ENCODE assay signal across 10 mouse cellular contexts in genomic region chr15:88618008-88618773, GRCm38 (mm10). TPM values are rescaled to one million over a fixed set of nuclear protein-coding genes. Genes with fewer than 3 reads are reported as not detected.
DNase-seq lines count a peak whose midpoint lies in the region; ATAC-seq and TF ChIP-seq lines count a peak whose summit lies in the region.
"Had no signal": no experiment of that assay in that cellular context is flagged by ENCODE, and none has a peak within 500 bp of the region (broad histone marks: within the 10 kb centered on the region; RNA-seq: fewer than 3 reads in every experiment).

No protein-coding gene starts in this region.

- peak; percentile 46 for DNase-seq in heart, postnatal 4 days
- peak; percentile 84 for DNase-seq in MEL (ENCODE audit: low read depth, low spot score)
- peak; percentile 93 to 94 for DNase-seq in cerebellum, postnatal 10 days
- peak; percentile 71 for DNase-seq in hindbrain, embryonic 11.5 days (ENCODE audit: low spot score)
- DNase-seq in liver, postnatal 0 days, result no peak
- no peak for DNase-seq in urinary bladder, postnatal 36 days (ENCODE audit: low spot score in 2 of 2)

- H3K4me3 ChIP-seq in heart, embryonic 12.5 days, result no peak overlapping the region
- peak overlapping the region; percentile 59 to 81 for H3K4me3 ChIP-seq in MEL (ENCODE audit: control insufficient read depth in 1 of 2, insufficient read depth in 1 of 2, low read depth in 2 of 2, low read length in 2 of 2)
- no peak overlapping the region for H3K4me3 ChIP-seq in hindbrain, embryonic 11.5 days (ENCODE audit: low read depth, low read length)
- H3K4me3 ChIP-seq in liver, postnatal 0 days (ENCODE audit: low read depth, low read length), result no peak overlapping the region
- H3K4me3 ChIP-seq: megakaryocyte, embryonic 14.5 days had no signal

- TF ChIP-seq POLR2A in MEL (IDR thresholded peaks at IDR 0.05; ENCODE audit: control insufficient read depth in 1 of 2, insufficient read depth in 1 of 2, low read depth in 1 of 2, low read length in 2 of 2, poor library complexity in 1 of 2), result no peak

- no peak overlapping the region for H3K27ac ChIP-seq in heart, embryonic 12.5 days (ENCODE audit: poor library complexity, severe bottlenecking)
- H3K27ac ChIP-seq in MEL (ENCODE audit: control insufficient read depth, low read depth, low read length), result peak overlapping the region; percentile 69
- H3K27ac ChIP-seq in hindbrain, embryonic 11.5 days (ENCODE audit: low read depth, low read length), result no peak overlapping the region
- H3K27ac ChIP-seq in liver, postnatal 0 days (ENCODE audit: low read depth), result no peak overlapping the region

- TF ChIP-seq CTCF in MEL (IDR thresholded peaks at IDR 0.05 in 2 of 3, conservative IDR thresholded peaks at IDR 0.05 in 1 of 3; ENCODE audit: control insufficient read depth in 1 of 3, insufficient read depth in 1 of 3, low read depth in 2 of 3, low read length in 3 of 3, poor library complexity in 1 of 3, severe bottlenecking in 1 of 3), result peak; percentile 68 to 90 (median 70)
- TF ChIP-seq CTCF in liver, postnatal 0 days (IDR thresholded peaks at IDR 0.05; ENCODE audit: low read depth), result peak; percentile 26; the same call in 1 of the 2 replicates

- H3K4me2 ChIP-seq in heart, embryonic 12.5 days, result no peak overlapping the region
- H3K4me2 ChIP-seq in hindbrain, embryonic 11.5 days (replicated peaks; ENCODE audit: low read depth, low read length), result no peak overlapping the region
- H3K4me2 ChIP-seq in liver, postnatal 0 days (ENCODE audit: low read depth, low read length), result no peak overlapping the region

- TF ChIP-seq EP300 in MEL (IDR thresholded peaks at IDR 0.05; ENCODE audit: low read depth in 1 of 2, low read length in 2 of 2), result no peak; a peak in 1 of 4 replicates
- TF ChIP-seq EP300 in liver, postnatal 0 days (IDR thresholded peaks at IDR 0.05; ENCODE audit: low read depth), result no peak

- H3K36me3 ChIP-seq in heart, embryonic 12.5 days, result no peaks in the 10 kb centered on the region
- peaks cover 0 to 29% of the 10 kb centered on the region in 2 experiments; a peak in 2 of 4 replicates for H3K36me3 ChIP-seq in MEL (ENCODE audit: control insufficient read depth in 1 of 2, insufficient read depth in 2 of 2, low read length in 2 of 2)
- H3K36me3 ChIP-seq in hindbrain, embryonic 11.5 days (ENCODE audit: control insufficient read depth, insufficient read depth, low read length), result no peaks in the 10 kb centered on the region
- no peaks in the 10 kb centered on the region for H3K36me3 ChIP-seq in liver, postnatal 0 days (replicated peaks; ENCODE audit: insufficient read depth, low read length)

- 70% methylated on average over 17 of the region's 17 CpGs for WGBS in heart, embryonic 12.5 days
- WGBS in hindbrain, embryonic 11.5 days, result 56% methylated on average over 17 of the region's 17 CpGs
- 73% methylated on average over 17 of the region's 17 CpGs for WGBS in liver, postnatal 0 days (ENCODE audit: insufficient replicate concordance)

- H3K9ac ChIP-seq in heart, embryonic 12.5 days, result no peak overlapping the region
- peak overlapping the region; percentile 60 for H3K9ac ChIP-seq in MEL (ENCODE audit: control insufficient read depth, low read depth, low read length, poor library complexity, severe bottlenecking)
- H3K9ac ChIP-seq in hindbrain, embryonic 11.5 days (ENCODE audit: low read depth, low read length), result no peak overlapping the region
- no peak overlapping the region for H3K9ac ChIP-seq in liver, postnatal 0 days (replicated peaks)

- peak; percentile 57 for TF ChIP-seq RAD21 in MEL (IDR thresholded peaks at IDR 0.05; ENCODE audit: low read depth, low read length)

- no peak for ATAC-seq in heart, embryonic 12.5 days (ENCODE audit: insufficient number of reproducible peaks, low FRiP score)
- no peak for ATAC-seq in hindbrain, embryonic 11.5 days (ENCODE audit: low FRiP score)
- ATAC-seq in liver, postnatal 0 days, result no peak
- ATAC-seq in activated CD4-positive, CD25-positive, alpha-beta regulatory T cell, adult 4 months, result no peak

- H3K4me1 ChIP-seq in heart, embryonic 12.5 days (replicated peaks), result no peaks in the 10 kb centered on the region
- peaks cover 0 to 49% of the 10 kb centered on the region in 2 experiments; a peak in 3 of 4 replicates for H3K4me1 ChIP-seq in MEL (ENCODE audit: control insufficient read depth in 1 of 2, insufficient read depth in 2 of 2, low read length in 2 of 2)
- H3K4me1 ChIP-seq in hindbrain, embryonic 11.5 days (replicated peaks; ENCODE audit: control insufficient read depth, insufficient read depth, low read length), result no peaks in the 10 kb centered on the region
- H3K4me1 ChIP-seq in liver, postnatal 0 days (ENCODE audit: insufficient read depth), result no peaks in the 10 kb centered on the region
- H3K4me1 ChIP-seq: megakaryocyte, embryonic 14.5 days had no signal

- no peaks in the 10 kb centered on the region for H3K9me3 ChIP-seq in heart, embryonic 12.5 days (replicated peaks)
- H3K9me3 ChIP-seq in MEL (replicated peaks; ENCODE audit: insufficient read depth, low read length), result no peaks in the 10 kb centered on the region
- H3K9me3 ChIP-seq in hindbrain, embryonic 11.5 days (ENCODE audit: control insufficient read depth, low read length), result no peaks in the 10 kb centered on the region
- no peaks in the 10 kb centered on the region for H3K9me3 ChIP-seq in liver, postnatal 0 days (ENCODE audit: low read length)
- H3K9me3 ChIP-seq: megakaryocyte, embryonic 14.5 days had no signal

- no peaks in the 10 kb centered on the region; the same call in 1 of the 2 replicates for H3K79me2 ChIP-seq in MEL (ENCODE audit: control insufficient read depth, insufficient read depth, low read length, poor library complexity)

- H3K27me3 ChIP-seq in heart, embryonic 12.5 days (replicated peaks), result no peaks in the 10 kb centered on the region
- H3K27me3 ChIP-seq in MEL (ENCODE audit: control insufficient read depth in 1 of 2, insufficient read depth in 2 of 2, low read length in 2 of 2), result no peaks in the 10 kb centered on the region
- no peaks in the 10 kb centered on the region for H3K27me3 ChIP-seq in hindbrain, embryonic 11.5 days (ENCODE audit: control insufficient read depth, insufficient read depth, low read length)
- no peaks in the 10 kb centered on the region for H3K27me3 ChIP-seq in liver, postnatal 0 days (ENCODE audit: insufficient read depth, low read length)
- H3K27me3 ChIP-seq: megakaryocyte, embryonic 14.5 days had no signal

TF ChIP-seq in MEL, 35 proteins besides CTCF, POLR2A, EP300 and RAD21:
- TF ChIP-seq TBP (IDR thresholded peaks at IDR 0.05; ENCODE audit: low read depth, low read length), result no peak
- TF ChIP-seq SIN3A (IDR thresholded peaks at IDR 0.05; ENCODE audit: low read length), result 0 out of 2 replicates have a peak, but pooled peaks have one; percentile 4
- peak; percentile 40 for TF ChIP-seq SMC3 (IDR thresholded peaks at IDR 0.05; ENCODE audit: low read depth, low read length)
- peak; percentile 16; the same call in 1 of the 2 replicates for TF ChIP-seq NELFE (IDR thresholded peaks at IDR 0.05; ENCODE audit: low read depth, low read length)
- TF ChIP-seq TCF12 (IDR thresholded peaks at IDR 0.05; ENCODE audit: low read depth, low read length), result peak; percentile 4; the same call in 1 of the 2 replicates

RNA-seq across cellular contexts. Expression of gene Zdhhc25, which starts 18.1 kb away (rescaled TPM):
- not detected for total RNA-seq in heart, postnatal 4 days (2021)
- not detected in 2 replicates for polyA plus RNA-seq in heart, embryonic 12.5 days (2016; fragmentation: Nextera tagmentation; extraction: Ambion mirVana)
- total RNA-seq in MEL (2012; rRNA removed), result not detected in 2 replicates
- polyA plus RNA-seq in MEL (2012; ENCODE audit: insufficient read depth in 1 of 2, insufficient read length in 2 of 2, low read depth in 1 of 2, low replicate concordance in 2 of 2, missing spikeins in 1 of 2), result not detected
- polyA plus RNA-seq in hindbrain, embryonic 11.5 days (2014; fragmentation: Nextera tagmentation; extraction: Ambion mirVana), result not detected in 2 replicates
- polyA plus RNA-seq in liver, postnatal 0 days (2015; fragmentation: Nextera tagmentation; extraction: Ambion mirVana), result not detected in 2 replicates
- polyA plus RNA-seq in activated CD4-positive, CD25-positive, alpha-beta regulatory T cell, adult 4 months (2017; shearing (Covaris generic)), result not detected
- polyA plus RNA-seq: heart, embryonic 14.5 days had no signal

Comparison
In these comparisons a context has a peak if more than half of its experiments do, and no peak if none do; other contexts are left out.
1. DNase-seq: peak in heart, postnatal 4 days (single experiment), MEL (single experiment), cerebellum, postnatal 10 days (2 of 2) and hindbrain, embryonic 11.5 days (single experiment); none in liver, postnatal 0 days (single experiment) and urinary bladder, postnatal 36 days (0 of 2).
2. H3K4me3 ChIP-seq: peak in MEL (2 of 2); none in heart, embryonic 12.5 days (single experiment), hindbrain, embryonic 11.5 days (single experiment) and liver, postnatal 0 days (single experiment).